Mouse (Mus musculus) bone marrow macrophage, adult 2 months (primary cell): ENCODE data around the gene Gng4.

Experiments used
- CTCF ChIP-seq: IDR thresholded peaks from 2 replicates; pipeline ENCODE4 v1.5.1; 2012; ENCODE audit warnings: low read depth, mild to moderate bottlenecking, low read length, moderate library complexity
- POLR2A ChIP-seq: IDR thresholded peaks from 2 replicates; pipeline ENCODE4 v1.6.1; 2012; ENCODE audit warnings: mild to moderate bottlenecking, low read depth, low read length, borderline replicate concordance

- TF ChIP-seq POLR2A: no peak
- no peak for TF ChIP-seq CTCF
These were observed 37.9 kb upstream of the Gng4 start for GRCm38 (mm10) chr13:13745911-13746310.
